Mouse (Mus musculus): ENCODE measurements around the gene Stk10.
"Not testable (repeated sequence)": the region's sequence is repeated elsewhere in the genome, so short reads cannot be mapped to it uniquely, and the experiment has no call there.

Gene Stk10

GRCm38 (mm10) chr11:32601528-32602323, 68.6 kb downstream of the Stk10 start:
- DNase-seq (ENCODE audit: low spot score) = no peak

- no peak for DNase-seq (ENCODE audit: low spot score)
These were observed 71.6 kb downstream of the Stk10 start for GRCm38 (mm10) chr11:32604663-32605062.

- DNase-seq (ENCODE audit: low spot score) = no peak
These were observed 72.2 kb downstream of the Stk10 start for GRCm38 (mm10) chr11:32605131-32605860.

GRCm38 (mm10) chr11:32605907-32606306, 72.8 kb downstream of the Stk10 start:
- DNase-seq (ENCODE audit: low spot score) = no peak

GRCm38 (mm10) chr11:32607319-32607718, 74.2 kb downstream of the Stk10 start:
- no peak for DNase-seq (ENCODE audit: low spot score)

GRCm38 (mm10) chr11:32610616-32611015, 77.5 kb downstream of the Stk10 start:
- no peak for DNase-seq (ENCODE audit: low spot score)

GRCm38 (mm10) chr11:32612304-32612703, 79.2 kb downstream of the Stk10 start:
- DNase-seq (ENCODE audit: low spot score) = no peak

GRCm38 (mm10) chr11:32614463-32614862, 81.4 kb downstream of the Stk10 start:
- no peak for DNase-seq (ENCODE audit: low spot score)

GRCm38 (mm10) chr11:32615561-32615960, 82.5 kb downstream of the Stk10 start:
- no peak for DNase-seq (ENCODE audit: low spot score)

GRCm38 (mm10) chr11:32616091-32616490, 83.0 kb downstream of the Stk10 start:
- no peak for DNase-seq (ENCODE audit: low spot score)

GRCm38 (mm10) chr11:32618036-32618435, 84.9 kb downstream of the Stk10 start:
- DNase-seq (ENCODE audit: low spot score) = no peak

GRCm38 (mm10) chr11:32618641-32619040, 85.5 kb downstream of the Stk10 start:
- DNase-seq (ENCODE audit: low spot score) = not testable (repeated sequence)

- DNase-seq (ENCODE audit: low spot score) = no peak
These were observed 86.2 kb downstream of the Stk10 start for GRCm38 (mm10) chr11:32619257-32619816.

GRCm38 (mm10) chr11:32619866-32620456, 86.9 kb downstream of the Stk10 start:
- DNase-seq (ENCODE audit: low spot score) = no peak

GRCm38 (mm10) chr11:32621831-32622478, 88.8 kb downstream of the Stk10 start:
- DNase-seq (ENCODE audit: low spot score) = no peak

- no peak for DNase-seq (ENCODE audit: low spot score)
These were observed 89.5 kb downstream of the Stk10 start for GRCm38 (mm10) chr11:32622479-32623190.

GRCm38 (mm10) chr11:32623236-32623635, 90.1 kb downstream of the Stk10 start:
- no peak for DNase-seq (ENCODE audit: low spot score)

GRCm38 (mm10) chr11:32623912-32624311, 90.8 kb downstream of the Stk10 start:
- no peak for DNase-seq (ENCODE audit: low spot score)

GRCm38 (mm10) chr11:32625677-32626076, 92.6 kb downstream of the Stk10 start:
- peak; percentile 48 for DNase-seq (ENCODE audit: low spot score)

GRCm38 (mm10) chr11:32626079-32626478, 93.0 kb downstream of the Stk10 start:
- no peak for DNase-seq (ENCODE audit: low spot score)

- no peak for DNase-seq (ENCODE audit: low spot score)
These were observed 94.8 kb downstream of the Stk10 start for GRCm38 (mm10) chr11:32627900-32628299.
